Mouse (Mus musculus) T-helper 17 cell (primary cell): Measurements from ENCODE around the gene Srd5a1.

Source experiments
- in situ Hi-C, 2 experiments: fragments of 300-600 bp; cut with MboI, MseI; formaldehyde crosslinking; loops; 1 replicate in 1 of 2; 2 replicates in 1 of 2; pipeline ENCODE4 v1.15.1; 2025; ENCODE audit warnings: high pct_unique_total_duplicates in 2 of 2

Srd5a1 gene

GRCm38 (mm10) chr13:69577181-69577834, 33.9 kb downstream of the Srd5a1 start:
- in situ Hi-C loops, result no loop called here

GRCm38 (mm10) chr13:69576676-69577075, 34.6 kb downstream of the Srd5a1 start:
- in situ Hi-C loops, result no loop called here

- in situ Hi-C loops, result loop anchor here in 1 of 2 experiments (25.0 kb wide), 1 partner anchor 765 kb away; no protein-coding TSS in a partner anchor
Observed at GRCm38 (mm10) chr13:69572594-69572993, 38.6 kb downstream of the Srd5a1 start.

GRCm38 (mm10) chr13:69569201-69569600, 42.0 kb downstream of the Srd5a1 start:
- in situ Hi-C loops, result loop anchor here in 1 of 2 experiments (10.0 to 25.0 kb wide), 2 partner anchors 426 to 768 kb away; no protein-coding TSS in a partner anchor

- in situ Hi-C loops, result loop anchor here in 1 of 2 experiments (10.0 to 25.0 kb wide), 2 partner anchors 429 to 772 kb away; no protein-coding TSS in a partner anchor
Observed at GRCm38 (mm10) chr13:69565401-69565800, 45.8 kb downstream of the Srd5a1 start.

- in situ Hi-C loops, result loop anchor here in 1 of 2 experiments (5.0 to 25.0 kb wide), 3 partner anchors 430 to 773 kb away; no protein-coding TSS in a partner anchor
Observed at GRCm38 (mm10) chr13:69564573-69564972, 46.7 kb downstream of the Srd5a1 start.

- in situ Hi-C loops, result loop anchor here in 1 of 2 experiments (5.0 to 25.0 kb wide), 3 partner anchors 431 to 773 kb away; no protein-coding TSS in a partner anchor
Observed at GRCm38 (mm10) chr13:69563905-69564304, 47.3 kb downstream of the Srd5a1 start.

- in situ Hi-C loops, result loop anchor here in 1 of 2 experiments (5.0 to 25.0 kb wide), 3 partner anchors 432 to 774 kb away; no protein-coding TSS in a partner anchor
Observed at GRCm38 (mm10) chr13:69562654-69563574, 48.3 kb downstream of the Srd5a1 start.

- in situ Hi-C loops, result loop anchor here in 1 of 2 experiments (5.0 to 25.0 kb wide), 3 partner anchors 433 to 775 kb away; no protein-coding TSS in a partner anchor
Observed at GRCm38 (mm10) chr13:69562004-69562403, 49.2 kb downstream of the Srd5a1 start.

GRCm38 (mm10) chr13:69559291-69559961, 51.8 kb downstream of the Srd5a1 start:
- in situ Hi-C loops, result loop anchor here (10.0 to 25.0 kb wide), 2 partner anchors 755 to 778 kb away; no protein-coding TSS in a partner anchor

GRCm38 (mm10) chr13:69558098-69558660, 53.1 kb downstream of the Srd5a1 start:
- in situ Hi-C loops, result loop anchor here (10.0 to 25.0 kb wide), 2 partner anchors 753 to 779 kb away; no protein-coding TSS in a partner anchor

GRCm38 (mm10) chr13:69556728-69557127, 54.5 kb downstream of the Srd5a1 start:
- in situ Hi-C loops, result loop anchor here (10.0 to 25.0 kb wide), 2 partner anchors 752 to 781 kb away; no protein-coding TSS in a partner anchor

- in situ Hi-C loops, result loop anchor here (10.0 to 25.0 kb wide), 2 partner anchors 751 to 781 kb away; no protein-coding TSS in a partner anchor
Observed at GRCm38 (mm10) chr13:69555957-69556482, 55.2 kb downstream of the Srd5a1 start.

GRCm38 (mm10) chr13:69555045-69555444, 56.2 kb downstream of the Srd5a1 start:
- in situ Hi-C loops, result loop anchor here (10.0 to 25.0 kb wide), 2 partner anchors 750 to 782 kb away; no protein-coding TSS in a partner anchor

- in situ Hi-C loops, result loop anchor here (5.0 to 25.0 kb wide), 4 partner anchors 47 to 783 kb away; no protein-coding TSS in a partner anchor
Observed at GRCm38 (mm10) chr13:69554255-69554654, 57.0 kb downstream of the Srd5a1 start.

GRCm38 (mm10) chr13:69553024-69553423, 58.2 kb downstream of the Srd5a1 start:
- in situ Hi-C loops, result loop anchor here (5.0 to 25.0 kb wide), 4 partner anchors 46 to 784 kb away; no protein-coding TSS in a partner anchor

- in situ Hi-C loops, result loop anchor here (5.0 to 25.0 kb wide), 4 partner anchors 44 to 786 kb away; no protein-coding TSS in a partner anchor
Observed at GRCm38 (mm10) chr13:69550831-69551230, 60.4 kb downstream of the Srd5a1 start.

- in situ Hi-C loops, result loop anchor here (5.0 to 25.0 kb wide), 4 partner anchors 43 to 787 kb away; no protein-coding TSS in a partner anchor
Observed at GRCm38 (mm10) chr13:69549980-69550379, 61.3 kb downstream of the Srd5a1 start.

- in situ Hi-C loops, result loop anchor here in 1 of 2 experiments (5.0 kb wide), 1 partner anchor 105 kb away; no protein-coding TSS in a partner anchor
Observed at GRCm38 (mm10) chr13:69547488-69548180, 63.6 kb downstream of the Srd5a1 start.
